Mouse (Mus musculus) lung, postnatal 0 days (tissue): ENCODE results near the gene Uba5. TPM values are rescaled to one million over a fixed set of nuclear protein-coding genes. Genes with fewer than 3 reads are reported as not detected.

ENCODE experiments used
- ATAC-seq: fragments of 200-750 bp; cut with Nextera tagmentation; 2 replicates; pipeline ENCODE4 v1.8.0; 2017; ENCODE audit warnings: moderate library complexity
- DNase-seq: peaks from one replicate; pipeline ENCODE4 v3.0.0-alpha.2; 2016; ENCODE audit warnings: low spot score
- H3K27ac ChIP-seq: fragments of 300-500 bp; sonication (generic); 2 replicates; pipeline ENCODE4 v1.5.1; 2014; ENCODE audit warnings: antibody characterized with exemption, mild to moderate bottlenecking, low read length, mixed read lengths
- H3K27me3 ChIP-seq: fragments of 300-500 bp; sonication (generic); replicated peaks from 2 replicates; pipeline ENCODE4 v1.6.1; 2014; ENCODE audit warnings: low read length, mixed read lengths; ENCODE audit not compliant: insufficient read depth
- H3K36me3 ChIP-seq: fragments of 300-500 bp; sonication (generic); 2 replicates; pipeline ENCODE4 v1.6.1; 2014; ENCODE audit warnings: low read length, mixed read lengths; ENCODE audit not compliant: insufficient read depth
- H3K4me1 ChIP-seq: fragments of 300-500 bp; sonication (generic); 2 replicates; pipeline ENCODE4 v1.6.1; 2014; ENCODE audit warnings: antibody characterized with exemption, low read depth, low read length, mixed read lengths; ENCODE audit not compliant: insufficient read depth
- H3K4me2 ChIP-seq: fragments of 300-500 bp; sonication (generic); replicated peaks from 2 replicates; pipeline ENCODE4 v1.6.1; 2014; ENCODE audit warnings: low read depth, mild to moderate bottlenecking, low read length, moderate library complexity, mixed read lengths
- H3K4me3 ChIP-seq: fragments of 300-500 bp; sonication (generic); 2 replicates; pipeline ENCODE4 v1.5.1; 2014; ENCODE audit warnings: low read depth, low read length
- H3K9ac ChIP-seq: fragments of 300-500 bp; sonication (generic); replicated peaks from 2 replicates; pipeline ENCODE4 v1.6.1; 2014; ENCODE audit warnings: low read depth, mild to moderate bottlenecking
- H3K9me3 ChIP-seq: fragments of 300-500 bp; sonication (generic); 2 replicates; pipeline ENCODE4 v1.6.1; 2016; ENCODE audit warnings: low read length, mixed read lengths
- CTCF ChIP-seq: IDR thresholded peaks from 2 replicates; pipeline ENCODE4 v1.5.1; 2016; ENCODE audit warnings: antibody characterized with exemption, mild to moderate bottlenecking
- EP300 ChIP-seq: IDR thresholded peaks from 2 replicates; pipeline ENCODE4 v1.6.1; 2016; ENCODE audit warnings: antibody characterized with exemption, mild to moderate bottlenecking, control low read depth
- WGBS: fragments of 180-500 bp; shearing (Covaris S2); extraction: QIAGEN DNeasy Blood & Tissue Kit; methylation state at CpG from one replicate; pipeline ENCODE4 v1.1.7; 2014; 5-methylcytosine and 5-hydroxymethylcytosine counted together
- polyA plus RNA-seq: library from polyadenylated mRNA; unstranded; fragments of >200 nt; fragmentation: Nextera tagmentation; extraction: Ambion mirVana; gene quantifications from 2 replicates; pipeline ENCODE4 v1.2.1, GENCODE M21; 2015

The Uba5 gene
- polyA plus RNA-seq, 1 experiment from 2014 or later, result 36.8 TPM

DNA sequence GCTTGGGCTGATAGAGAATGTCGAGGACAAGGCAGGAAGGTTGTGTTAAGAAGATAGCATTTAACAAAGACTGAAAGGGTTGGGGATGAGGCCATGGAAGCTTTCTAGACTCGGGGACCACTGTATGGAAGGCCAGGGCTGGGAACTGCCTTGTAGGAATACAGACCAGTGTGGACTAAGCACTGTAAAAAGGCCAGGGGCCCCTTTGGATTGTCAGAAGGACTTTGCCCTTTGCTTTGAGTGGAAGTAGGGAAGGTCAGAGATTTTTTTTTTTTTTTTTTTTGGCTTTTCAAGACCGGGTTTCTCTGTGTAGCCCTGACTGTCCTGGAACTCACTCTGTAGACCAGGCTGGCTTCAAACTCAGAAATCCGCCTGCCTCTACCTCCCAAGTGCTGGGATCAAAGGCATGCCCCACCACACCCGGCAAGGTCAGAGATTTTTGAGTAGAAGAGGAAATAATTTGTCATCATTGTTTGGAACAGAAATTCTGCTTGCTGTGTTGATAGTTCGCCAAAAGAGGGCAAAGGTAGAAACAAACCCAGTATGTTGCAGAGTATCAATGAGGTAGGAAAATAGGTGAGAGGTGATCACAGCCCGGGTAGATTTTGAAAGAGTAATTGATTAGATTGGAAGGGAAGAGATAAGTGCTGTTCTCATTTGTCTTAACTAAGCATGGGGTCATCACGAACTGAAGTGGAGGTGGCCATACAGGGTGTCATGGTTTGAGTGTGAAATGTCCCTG, 8.1 kb upstream of the Uba5 start:
- Histone ChIP-seq H3K27ac (no peak overlapping the region), H3K36me3 (no peaks in the 10 kb centered on the region), H3K9me3 (no peaks in the 10 kb centered on the region), H3K27me3 (no peaks in the 10 kb centered on the region), H3K4me1 (no peaks in the 10 kb centered on the region), H3K9ac (no peak overlapping the region), H3K4me2 (no peak overlapping the region), H3K4me3 (no peak overlapping the region)
- WGBS, result 61% methylated on average over 8 of the region's 8 CpGs
- TF ChIP-seq CTCF (no peak), EP300 (no peak)
- ATAC-seq, result no peak
- no peak for DNase-seq

DNA sequence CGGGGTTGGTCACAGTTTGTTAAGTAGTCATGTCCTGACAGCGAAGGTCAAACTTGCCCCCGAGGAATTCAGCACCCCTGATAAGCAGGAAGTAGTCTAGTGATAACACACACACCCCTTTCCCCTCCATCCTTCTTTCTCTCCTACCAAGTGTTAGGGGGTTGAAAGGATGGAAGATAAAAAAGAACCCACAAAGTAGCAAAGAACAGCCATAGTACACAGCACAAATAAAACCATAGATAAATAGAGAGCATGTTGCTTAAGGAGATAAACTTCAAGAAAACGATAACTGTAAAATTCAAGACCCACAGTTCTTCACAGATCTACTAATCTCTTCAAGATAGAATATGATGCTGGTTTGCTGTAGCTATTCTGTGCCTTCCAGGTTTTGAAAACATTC, 7.3 kb upstream of the Uba5 start:
- DNase-seq (no peak), ATAC-seq (no peak)
- WGBS, result 68% methylated on average over 4 of the region's 4 CpGs
- H3K4me3 ChIP-seq, result no peak overlapping the region
- H3K27me3 ChIP-seq, result no peaks in the 10 kb centered on the region
- no peak overlapping the region for H3K4me2 ChIP-seq
- no peaks in the 10 kb centered on the region for H3K36me3 ChIP-seq
- no peaks in the 10 kb centered on the region for H3K9me3 ChIP-seq
- no peaks in the 10 kb centered on the region for H3K4me1 ChIP-seq
- H3K9ac ChIP-seq, result no peak overlapping the region
- H3K27ac ChIP-seq, result no peak overlapping the region
- TF ChIP-seq CTCF (no peak), EP300 (no peak)

DNA sequence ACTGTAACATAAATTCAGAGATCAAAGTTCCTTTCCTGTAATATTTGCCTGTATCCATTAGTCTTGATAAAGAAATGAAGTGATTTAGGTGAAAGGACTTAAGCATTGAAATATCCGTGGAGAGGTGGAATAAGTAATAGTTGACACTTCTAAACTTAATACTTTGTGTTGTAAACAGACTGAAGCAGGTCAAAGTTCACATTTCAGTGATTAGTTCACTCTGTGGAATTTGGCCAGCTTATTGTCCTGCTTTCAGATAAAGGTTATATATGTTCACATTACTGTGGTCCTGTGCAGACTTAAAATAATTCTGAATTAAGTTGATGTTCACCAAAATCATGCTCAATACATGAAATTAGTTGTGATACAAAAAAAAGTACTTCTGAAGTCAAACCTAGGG, 1.6 kb upstream of the Uba5 start:
- TF ChIP-seq EP300, result no peak
- TF ChIP-seq CTCF, result no peak
- 26% methylated on average over 1 of the region's 1 CpGs for WGBS
- no peak overlapping the region for H3K4me2 ChIP-seq
- H3K36me3 ChIP-seq, result peaks cover 4% of the 10 kb centered on the region; the same call in 1 of the 2 replicates
- H3K4me3 ChIP-seq, result no peak overlapping the region
- H3K27ac ChIP-seq, result no peak overlapping the region
- peaks cover 3% of the 10 kb centered on the region; the same call in 1 of the 2 replicates for H3K4me1 ChIP-seq
- ATAC-seq (no peak), DNase-seq (no peak)
- no peaks in the 10 kb centered on the region for H3K27me3 ChIP-seq
- no peaks in the 10 kb centered on the region for H3K9me3 ChIP-seq
- H3K9ac ChIP-seq, result no peak overlapping the region

DNA sequence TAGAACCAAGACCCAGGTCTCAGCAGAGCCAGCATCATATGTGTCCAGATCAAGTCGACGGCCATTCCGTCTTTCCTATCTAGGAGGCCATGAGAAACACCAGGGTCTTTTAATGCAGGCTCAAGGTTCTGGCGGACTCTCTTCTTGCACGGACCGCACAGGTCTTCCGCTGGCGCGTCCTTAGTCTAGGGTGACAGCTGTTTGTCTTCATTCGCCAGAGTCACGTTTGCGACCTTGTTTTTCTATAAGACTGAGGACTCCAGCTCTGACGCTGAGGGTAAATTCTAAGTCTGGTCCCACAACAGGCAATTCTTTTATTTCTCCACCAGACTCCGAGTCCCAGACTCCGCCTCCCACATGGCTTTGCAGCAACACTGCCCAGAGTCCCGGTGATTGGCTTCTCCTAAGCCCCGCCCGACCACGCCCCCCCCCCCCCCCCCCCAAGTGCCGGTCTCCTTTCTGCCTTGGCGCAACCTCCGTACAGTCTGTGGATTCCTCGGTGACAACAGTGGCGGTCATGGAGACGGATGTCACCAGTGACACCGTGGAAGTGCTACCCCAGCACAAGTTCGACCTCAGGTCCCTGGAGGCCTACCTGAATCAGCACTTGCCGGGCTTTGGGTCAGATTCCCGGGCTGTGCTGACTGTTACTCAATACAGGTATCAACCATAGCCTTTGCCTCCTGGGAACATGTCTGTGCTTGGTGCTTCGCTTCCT, 469 bp upstream of the Uba5 start, which contains the start of gene Acad11:
TSS of gene Acad11 (plus strand) at position 134 of the 718 bp plus-strand sequence.
- ATAC-seq, result peak; percentile 96
- 1% methylated on average over 29 of the region's 30 CpGs for WGBS
- Histone ChIP-seq H3K4me3 (peak within 1 kb of the TSS; percentile 84), H3K27me3 (no peaks in the 10 kb centered on the region), H3K4me2 (peak within 1 kb of the TSS; percentile 94), H3K36me3 (peaks cover 4% of the 10 kb centered on the region; the same call in 1 of the 2 replicates), H3K9me3 (no peaks in the 10 kb centered on the region), H3K9ac (peak within 1 kb of the TSS; percentile 81), H3K4me1 (peaks cover 3% of the 10 kb centered on the region; the same call in 1 of the 2 replicates), H3K27ac (peak within 1 kb of the TSS; percentile 74)
- peak; percentile 94 for DNase-seq
- TF ChIP-seq EP300 (no peak), CTCF (no peak)

DNA sequence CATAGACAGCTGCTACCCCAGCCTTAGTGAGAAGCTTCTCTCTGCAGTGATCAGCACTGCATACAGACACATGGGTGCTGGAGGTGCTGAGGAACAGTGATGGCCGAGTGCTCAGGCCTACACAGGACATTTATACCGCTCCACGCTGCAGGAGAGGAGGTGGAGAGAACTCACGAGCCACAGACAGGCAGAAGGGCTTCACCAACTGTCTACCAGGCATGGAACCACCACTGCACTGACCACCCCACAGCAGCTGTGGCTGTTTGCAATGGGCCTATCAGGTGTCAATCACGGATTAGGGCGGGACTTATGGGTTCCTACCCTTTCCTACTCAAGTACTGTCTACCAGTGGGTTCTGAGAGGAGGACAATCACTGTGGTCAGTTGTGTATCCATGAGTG, 11.9 kb downstream of the Uba5 start:
- WGBS, result 91% methylated on average over 6 of the region's 6 CpGs
- H3K9me3 ChIP-seq, result no peaks in the 10 kb centered on the region
- no peaks in the 10 kb centered on the region for H3K27me3 ChIP-seq
- ATAC-seq, result no peak
- H3K4me1 ChIP-seq, result no peaks in the 10 kb centered on the region
- peaks cover 67% of the 10 kb centered on the region for H3K36me3 ChIP-seq
- H3K9ac ChIP-seq, result no peak overlapping the region
- TF ChIP-seq CTCF, result no peak
- no peak for TF ChIP-seq EP300
- H3K4me3 ChIP-seq, result no peak overlapping the region
- H3K4me2 ChIP-seq, result no peak overlapping the region
- DNase-seq, result no peak
- H3K27ac ChIP-seq, result no peak overlapping the region

DNA sequence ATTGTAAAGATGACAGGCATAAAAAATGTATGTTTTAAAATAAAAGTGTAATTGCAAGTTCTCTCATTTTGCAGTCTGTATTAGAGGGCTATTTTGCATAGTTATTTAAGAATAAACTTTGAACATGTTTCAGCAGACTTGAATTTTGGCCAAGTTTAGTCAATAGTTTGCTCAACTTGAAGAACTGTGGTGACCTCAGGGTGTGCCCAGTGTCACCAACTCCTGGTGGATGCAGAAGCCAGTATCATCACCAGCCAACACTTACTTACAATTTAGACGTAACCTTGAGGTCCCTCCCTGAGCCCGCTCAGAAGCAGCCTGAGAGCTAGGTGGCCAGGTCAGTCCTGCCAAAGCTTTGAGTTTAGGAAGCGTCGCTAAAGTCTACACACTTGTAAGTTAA, 19.3 kb downstream of the Uba5 start:
- no peak for DNase-seq
- ATAC-seq, result no peak
- H3K4me1 ChIP-seq, result no peaks in the 10 kb centered on the region
- H3K27ac ChIP-seq, result no peak overlapping the region
- WGBS, result 77% methylated on average over 4 of the region's 4 CpGs
- no peak overlapping the region for H3K4me2 ChIP-seq
- peaks cover 30% of the 10 kb centered on the region; the same call in 1 of the 2 replicates for H3K36me3 ChIP-seq
- H3K9ac ChIP-seq, result no peak overlapping the region
- H3K9me3 ChIP-seq, result no peaks in the 10 kb centered on the region
- no peaks in the 10 kb centered on the region for H3K27me3 ChIP-seq
- H3K4me3 ChIP-seq, result no peak overlapping the region
- TF ChIP-seq CTCF (no peak), EP300 (no peak)
